Mouse (Mus musculus) inflammation-experienced regulatory T-cells, adult 6 months (primary cell): ENCODE data around the gene Bcam. TPM values are rescaled to one million over a fixed set of nuclear protein-coding genes. Genes with fewer than 3 reads are reported as not detected.

Experiments
- ATAC-seq: one replicate; pipeline ENCODE4 v1.8.0; 2017
- polyA plus RNA-seq, 3 experiments: library from polyadenylated mRNA; unstranded; fragments of 100-300 nt; shearing (Covaris generic); gene quantifications; one replicate each; pipeline ENCODE4 v1.2.1; 2017

Bcam gene
- polyA plus RNA-seq, 3 experiments from 2014 or later: 1.1 to 2.3 (median 1.2) TPM

DNA sequence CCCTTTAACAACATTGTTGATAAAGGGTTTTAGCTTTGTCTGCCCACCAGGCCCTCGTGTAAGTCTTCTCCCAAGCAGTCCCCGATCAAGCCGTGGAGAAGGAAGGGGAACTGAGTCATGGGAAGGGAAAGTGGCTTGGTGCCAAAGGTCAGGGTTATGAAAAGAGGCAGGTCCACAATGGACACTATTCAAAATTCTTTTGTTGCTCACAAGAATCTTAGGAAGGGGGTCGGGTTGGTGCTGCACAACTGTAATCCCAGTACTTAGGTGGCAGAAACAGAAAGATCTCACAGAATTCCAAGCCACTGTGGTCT, 19.8 kb downstream of the Bcam start:
- ATAC-seq: no peak

- peak; percentile 42 for ATAC-seq
Observed at GRCm38 (mm10) chr7:19750217-19751069, 20.4 kb downstream of the Bcam start, which contains the start of gene Nectin2. Gene Nectin2, minus strand, starts transcription at chr7:19750483.

DNA sequence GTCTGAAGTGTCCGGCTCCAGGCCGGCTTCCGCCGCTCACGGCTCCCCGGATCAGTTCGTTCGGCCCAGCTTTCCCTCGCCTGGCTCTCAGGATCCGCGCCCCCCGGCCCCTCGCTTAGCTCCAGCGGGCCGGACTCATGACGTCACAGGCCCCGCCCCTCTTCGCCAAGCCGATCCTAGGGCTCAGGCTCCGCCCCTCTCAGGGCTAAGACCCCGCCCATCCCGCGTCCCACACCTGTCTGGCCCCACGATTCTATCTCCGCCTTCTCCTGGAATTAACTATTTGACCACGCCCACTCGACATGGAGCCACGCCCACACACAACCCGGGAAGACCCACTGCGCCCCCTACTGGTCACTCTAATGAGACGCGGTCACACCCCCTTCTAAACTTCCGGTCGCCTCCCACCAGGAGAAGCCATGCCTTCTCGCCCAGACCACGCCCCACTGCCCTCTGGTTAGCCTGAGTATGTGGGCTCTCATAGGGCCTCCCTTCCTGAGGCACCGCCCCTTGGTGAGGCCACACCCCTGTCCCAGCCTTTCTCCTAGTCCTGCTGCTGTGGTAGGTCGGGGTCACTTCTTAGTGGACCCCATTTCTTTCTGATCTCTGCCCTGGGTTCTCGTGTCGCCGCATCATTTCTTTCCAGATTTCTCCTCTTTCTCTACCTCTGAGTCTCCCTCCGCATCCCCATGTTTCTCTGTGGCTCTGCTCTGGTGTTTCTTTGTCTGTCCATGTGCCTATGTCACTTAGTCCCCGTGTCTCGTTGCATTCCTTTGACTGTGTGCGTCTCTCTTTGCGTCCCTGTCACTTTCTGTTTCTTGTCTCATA, 21.2 kb downstream of the Bcam start:
- ATAC-seq: peak; percentile 64

DNA sequence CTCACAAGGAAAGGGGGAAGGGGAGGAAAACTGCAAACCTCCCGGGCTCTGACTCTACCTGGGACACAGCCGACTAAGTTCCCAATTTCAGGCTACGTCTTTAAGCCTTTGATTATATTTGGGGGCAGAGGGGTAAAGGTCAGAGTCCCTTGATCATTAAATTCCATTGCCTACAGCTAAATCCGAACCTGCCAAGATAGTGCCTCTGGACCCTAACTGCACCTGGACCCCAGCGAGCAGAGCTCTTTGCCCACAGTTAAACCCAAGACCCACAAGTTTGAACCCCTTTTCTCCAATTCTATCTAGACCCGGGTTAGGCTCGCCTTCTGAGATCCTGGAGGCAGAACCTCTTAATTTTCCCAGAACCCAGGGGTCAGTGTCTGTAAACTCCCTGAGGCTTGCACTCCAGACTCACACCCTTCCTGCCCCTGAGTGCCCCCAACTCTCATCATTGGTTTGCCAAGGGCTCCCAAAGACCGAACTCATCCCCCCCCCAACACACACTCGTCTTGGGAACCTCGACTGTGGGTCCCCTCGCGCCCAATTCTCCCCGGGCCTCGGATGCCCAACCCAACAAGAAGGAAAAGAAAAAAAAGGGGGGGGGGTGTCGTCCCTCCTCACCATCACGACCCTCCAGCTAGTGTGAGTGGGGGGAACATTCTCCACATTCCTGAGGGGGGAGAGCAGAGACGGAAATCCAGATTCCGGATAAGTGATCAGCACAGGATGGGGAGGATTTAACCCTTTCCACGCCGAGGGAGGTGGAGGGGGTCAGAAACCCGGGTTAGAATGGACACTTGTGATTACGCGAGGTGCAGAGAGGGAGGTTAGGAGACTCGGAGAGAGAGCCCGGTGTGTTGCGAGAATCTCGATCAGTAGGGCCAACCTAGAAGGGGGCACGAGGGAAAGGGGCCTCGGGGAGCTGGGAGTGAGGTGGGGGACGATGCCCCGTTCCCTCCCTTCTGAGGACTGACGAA, 22.3 kb downstream of the Bcam start:
- no peak for ATAC-seq

DNA sequence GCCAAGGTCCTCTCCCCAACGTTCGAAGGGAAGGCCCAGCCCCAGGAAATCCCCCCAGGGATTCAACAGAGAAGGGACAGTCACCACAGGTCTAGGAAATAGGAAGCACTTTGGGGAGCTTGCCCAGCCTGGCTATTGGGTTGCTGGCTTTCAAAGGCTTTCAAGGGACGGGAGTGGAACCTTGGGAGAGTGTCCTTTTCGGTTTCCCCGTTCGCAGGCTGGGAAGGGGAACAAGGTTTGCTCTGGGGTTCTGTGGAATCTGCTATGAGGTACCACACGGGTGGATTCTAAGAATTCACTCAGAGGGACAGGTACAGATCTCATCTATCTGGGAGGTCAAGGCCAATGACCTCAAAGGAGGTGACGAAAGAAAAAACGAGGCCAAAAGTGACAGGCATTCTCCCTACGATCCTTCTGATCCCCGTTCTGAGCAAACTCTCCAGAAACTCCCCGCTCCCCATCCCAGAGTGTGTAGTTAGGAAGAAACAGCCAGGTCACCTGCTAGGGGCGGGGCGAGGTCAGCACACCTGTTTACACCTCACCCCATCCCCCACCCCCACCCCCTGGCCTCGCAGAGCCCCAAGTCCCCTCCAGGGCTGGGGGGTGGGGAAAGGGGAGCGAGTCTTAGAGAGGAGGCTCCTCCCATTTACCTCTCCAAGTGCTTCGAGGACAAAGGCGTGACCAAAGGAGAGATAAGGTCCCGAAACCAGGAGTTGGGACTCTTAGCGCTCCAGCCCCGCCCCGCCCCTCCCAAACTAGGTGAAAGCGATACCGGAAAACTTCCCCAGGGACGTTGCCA, 23.2 kb downstream of the Bcam start:
- no peak for ATAC-seq

DNA sequence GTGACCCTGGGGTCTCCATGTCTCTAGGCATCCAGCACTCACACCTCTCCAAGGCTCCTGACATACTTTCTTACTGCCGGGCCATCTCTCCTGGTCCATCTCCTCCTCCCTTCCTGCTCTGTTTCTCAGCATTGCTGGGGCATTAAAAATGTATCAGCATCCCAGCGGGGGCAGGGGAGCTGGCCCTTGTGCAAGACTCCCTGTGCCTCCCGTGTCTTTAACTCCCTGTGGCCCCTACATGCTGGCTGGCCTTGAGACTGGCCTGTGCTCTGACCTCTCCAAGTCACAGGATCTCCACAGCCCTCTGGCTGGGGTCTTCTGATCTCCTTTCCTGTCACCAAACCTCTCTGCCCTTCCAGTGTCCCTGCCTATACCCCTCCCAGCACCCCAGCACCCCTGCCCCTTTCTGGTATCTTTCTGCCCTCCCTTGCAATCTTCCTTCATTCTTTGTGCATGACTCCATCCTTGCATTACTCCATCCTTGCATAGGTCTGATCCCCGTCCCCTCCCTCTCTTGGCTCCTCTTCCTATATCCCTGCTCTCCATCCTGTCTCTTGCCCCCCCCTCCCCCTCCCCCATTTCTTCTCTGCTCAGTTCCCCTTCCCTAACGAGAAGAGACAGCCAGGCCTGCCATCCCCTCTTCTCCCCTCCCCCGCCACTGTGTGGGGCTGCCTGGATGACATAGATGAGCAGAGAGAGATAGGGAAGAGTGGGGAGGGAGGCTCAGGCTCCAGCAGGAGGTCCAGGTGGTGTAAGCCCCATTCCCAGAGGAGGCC, 24.2 kb downstream of the Bcam start:
- no peak for ATAC-seq

- ATAC-seq: no peak
Observed at GRCm38 (mm10) chr7:19745971-19746370, 24.8 kb downstream of the Bcam start.

- no peak for ATAC-seq
Observed at GRCm38 (mm10) chr7:19744590-19745385, 26.0 kb downstream of the Bcam start.

DNA sequence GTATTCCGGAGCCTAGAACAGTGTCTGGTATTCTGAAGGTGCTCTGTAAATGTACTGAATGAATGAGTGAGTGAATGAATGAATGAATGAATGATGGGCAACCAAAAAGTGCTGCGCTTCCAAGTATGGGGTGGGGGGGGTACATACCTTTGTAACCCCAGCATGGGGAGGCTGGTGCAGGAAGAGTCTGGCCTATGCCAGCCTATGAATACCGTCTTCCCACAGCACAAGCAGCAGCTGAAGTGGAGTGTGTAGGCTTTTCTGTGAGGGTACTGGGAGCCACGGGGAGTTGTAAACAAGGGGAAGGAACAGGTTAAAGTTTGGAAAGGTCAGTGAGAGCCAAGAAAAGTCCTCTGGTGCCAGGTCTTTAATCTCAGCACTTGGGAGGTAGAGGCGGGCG, 27.0 kb downstream of the Bcam start:
- no peak for ATAC-seq

- ATAC-seq: no peak
Observed at GRCm38 (mm10) chr7:19742468-19742867, 28.3 kb downstream of the Bcam start.

GRCm38 (mm10) chr7:19741329-19742031, 29.3 kb downstream of the Bcam start:
- no peak for ATAC-seq

DNA sequence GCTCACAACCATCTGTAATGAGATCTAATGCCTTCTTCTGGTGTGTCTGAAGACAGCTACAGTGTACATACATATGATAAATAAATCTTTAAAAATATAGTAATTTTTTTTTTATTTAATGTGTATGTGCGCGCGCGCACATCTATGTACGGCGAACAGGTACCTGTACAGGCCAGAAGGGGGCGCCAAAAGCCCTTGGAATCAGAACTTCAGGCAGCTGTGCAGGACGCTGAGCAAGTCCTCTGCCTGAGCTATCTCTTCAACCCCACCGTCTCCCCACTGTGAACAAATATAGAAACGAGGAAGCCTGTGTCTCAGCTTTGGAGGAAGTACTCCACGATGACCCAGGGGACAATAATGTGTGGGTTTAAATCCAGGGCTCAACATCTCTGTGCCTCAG, 30.5 kb downstream of the Bcam start:
- no peak for ATAC-seq

DNA sequence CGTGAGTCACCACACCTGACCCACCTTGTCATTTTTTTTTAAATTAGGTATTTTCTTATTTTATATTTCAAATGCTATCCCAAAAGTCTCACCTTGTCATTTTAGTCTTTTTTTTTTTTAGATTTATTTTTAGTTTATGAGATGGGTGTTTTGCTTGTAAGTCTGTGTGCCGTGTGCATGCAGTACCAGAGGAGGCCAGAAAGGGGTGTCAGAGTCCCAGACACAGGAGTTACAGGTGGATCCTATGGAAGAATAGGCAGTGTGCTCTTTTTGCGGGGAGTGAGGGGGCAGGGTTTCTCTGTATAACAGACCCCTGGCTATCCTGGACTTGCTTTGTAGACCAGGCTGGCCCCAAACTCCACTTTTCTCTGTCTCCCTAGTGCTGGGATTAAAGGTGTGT, 32.0 kb downstream of the Bcam start:
- no peak for ATAC-seq

DNA sequence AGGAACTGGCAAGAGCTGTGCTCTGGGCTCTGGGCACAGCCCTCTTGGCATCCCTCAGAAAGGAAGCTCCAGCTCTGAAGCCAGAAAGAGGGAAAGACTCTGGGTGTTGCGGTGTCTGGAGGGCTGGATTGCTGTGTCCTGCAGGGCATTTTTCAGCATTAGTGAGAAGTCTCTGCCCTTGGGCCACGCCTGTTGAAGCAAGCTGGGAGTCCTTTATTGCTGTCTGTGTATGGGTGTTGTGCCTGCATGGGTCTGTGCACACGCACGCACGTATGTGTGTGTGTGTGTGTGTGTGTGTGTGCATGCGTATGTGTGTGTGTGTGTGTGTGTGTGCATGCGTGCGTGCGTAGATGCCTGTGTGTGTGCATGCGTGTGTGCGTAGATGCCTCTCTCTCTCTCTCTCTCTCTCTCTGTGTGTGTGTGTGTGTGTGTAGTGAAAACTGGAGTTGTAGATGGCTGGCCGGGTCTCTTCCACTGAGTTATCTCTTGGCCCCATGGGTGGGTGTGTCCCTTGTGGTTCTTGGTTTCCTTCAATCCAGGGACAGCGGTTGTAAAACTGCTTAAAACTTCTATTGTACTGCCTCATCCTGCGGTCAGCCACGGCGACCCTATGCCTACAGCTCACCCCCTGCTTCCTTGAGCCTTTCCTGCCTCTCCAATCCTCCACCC, 34.3 kb downstream of the Bcam start:
- no peak for ATAC-seq

GRCm38 (mm10) chr7:19734178-19734666, 36.6 kb downstream of the Bcam start:
- ATAC-seq: no peak

GRCm38 (mm10) chr7:19726541-19726940, 44.3 kb downstream of the Bcam start:
- ATAC-seq: no peak

GRCm38 (mm10) chr7:19724167-19724566, 46.6 kb downstream of the Bcam start:
- no peak for ATAC-seq

DNA sequence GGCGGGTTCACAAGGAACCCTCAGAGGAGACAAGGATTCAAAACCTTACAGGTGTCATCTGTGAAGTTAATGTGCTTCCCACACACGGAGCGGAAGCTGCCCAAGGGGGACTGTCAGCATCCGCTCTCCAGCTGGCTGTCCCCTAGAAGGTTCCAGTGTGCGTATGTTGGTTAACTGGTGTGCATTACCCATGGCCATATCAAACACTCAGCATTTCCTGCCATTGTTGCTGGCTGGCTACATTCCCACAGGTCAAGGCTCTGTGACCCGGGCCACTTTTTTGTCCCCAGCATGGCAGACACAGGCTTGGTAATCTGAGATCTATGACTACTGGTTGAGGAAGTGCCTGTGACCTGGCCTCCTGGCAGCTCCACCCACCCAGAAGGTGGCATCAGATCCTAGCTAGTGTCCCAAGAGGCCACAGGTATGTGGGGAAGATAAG, 48.0 kb downstream of the Bcam start:
- no peak for ATAC-seq

DNA sequence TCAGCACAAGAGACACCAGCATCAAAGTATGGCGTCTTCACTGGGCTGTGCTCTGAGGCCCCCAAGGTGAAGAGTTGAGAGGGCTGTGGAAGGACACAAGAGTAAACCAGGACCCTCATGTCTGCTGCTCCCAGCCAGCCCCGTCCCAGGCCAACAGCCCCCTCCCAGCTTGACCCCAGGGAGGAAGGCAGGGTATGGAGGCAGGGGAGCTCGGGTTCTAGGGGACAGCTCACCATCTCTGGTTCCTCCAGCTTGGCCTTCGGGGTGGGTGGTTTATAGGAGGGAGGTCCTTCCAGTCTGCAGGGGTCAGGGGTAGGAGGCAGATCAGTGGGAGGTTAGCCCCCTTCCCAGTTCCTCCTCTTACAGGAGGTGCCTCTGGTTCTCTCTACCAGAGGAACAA, 51.6 kb downstream of the Bcam start:
- ATAC-seq: no peak
